1 mouse cellular context compared by ENCODE assay signal in the genomic region with DNA sequence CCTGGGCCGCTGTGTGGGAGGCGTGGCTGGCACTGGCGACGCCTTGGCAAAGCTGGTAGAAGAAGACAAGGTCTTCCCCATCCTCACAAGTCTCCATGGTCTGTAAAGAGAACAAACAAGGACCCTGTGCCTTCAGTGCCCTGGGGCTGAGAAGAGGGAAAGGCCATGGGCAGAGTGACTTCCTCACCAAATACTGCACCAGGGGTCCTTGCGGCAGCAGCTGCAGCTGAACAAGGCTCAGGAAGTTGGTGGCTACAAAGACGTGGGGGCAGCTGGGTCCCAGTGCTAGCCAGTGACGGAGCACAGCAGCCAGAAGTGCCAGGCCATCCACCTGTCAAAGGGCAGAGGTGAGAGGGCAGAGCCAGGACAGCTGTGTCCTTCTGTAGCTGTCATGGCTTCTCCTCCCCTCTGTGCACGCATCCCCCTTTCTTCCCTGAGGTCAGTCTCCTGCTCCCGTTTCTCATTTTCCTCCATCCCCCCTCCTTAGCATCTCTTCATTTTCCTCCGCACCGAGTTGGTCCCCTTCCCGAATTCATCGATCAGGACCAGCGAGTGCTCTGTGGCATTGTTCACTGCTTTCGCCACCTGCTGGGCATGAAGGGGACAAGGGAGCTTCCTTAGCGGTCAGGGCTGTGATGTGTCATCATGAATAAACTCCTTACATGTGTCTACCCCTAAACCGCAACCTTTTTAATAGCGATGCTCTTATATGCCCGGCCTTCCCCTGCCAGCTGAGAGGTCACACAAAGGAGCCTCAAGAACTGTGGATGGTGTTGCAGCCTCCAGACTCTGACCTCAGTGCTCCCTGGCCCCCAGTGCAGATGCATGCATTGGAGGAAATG.
TF ChIP-seq lines count a peak whose summit lies in the region.

No protein-coding gene starts in this region.

TF ChIP-seq in C2C12, 6 proteins besides CTCF, POLR2A, EP300 and RAD21 (continued from another document):
- TF ChIP-seq MYOD1 (IDR thresholded peaks at IDR 0.05; ENCODE audit: control insufficient read depth, insufficient read length, low read depth), result peak; percentile 48
